Mouse (Mus musculus): ENCODE measurements around the gene Ap5s1. TPM values are rescaled to one million over a fixed set of nuclear protein-coding genes. Genes with fewer than 3 reads are reported as not detected.
A peak's percentile ranks its signal among the peaks of the same experiment; 100 is the strongest.

Ap5s1 gene
- total RNA-seq, 2 experiments from 2014 or later, result 17.9 to 18.5 TPM

DNA sequence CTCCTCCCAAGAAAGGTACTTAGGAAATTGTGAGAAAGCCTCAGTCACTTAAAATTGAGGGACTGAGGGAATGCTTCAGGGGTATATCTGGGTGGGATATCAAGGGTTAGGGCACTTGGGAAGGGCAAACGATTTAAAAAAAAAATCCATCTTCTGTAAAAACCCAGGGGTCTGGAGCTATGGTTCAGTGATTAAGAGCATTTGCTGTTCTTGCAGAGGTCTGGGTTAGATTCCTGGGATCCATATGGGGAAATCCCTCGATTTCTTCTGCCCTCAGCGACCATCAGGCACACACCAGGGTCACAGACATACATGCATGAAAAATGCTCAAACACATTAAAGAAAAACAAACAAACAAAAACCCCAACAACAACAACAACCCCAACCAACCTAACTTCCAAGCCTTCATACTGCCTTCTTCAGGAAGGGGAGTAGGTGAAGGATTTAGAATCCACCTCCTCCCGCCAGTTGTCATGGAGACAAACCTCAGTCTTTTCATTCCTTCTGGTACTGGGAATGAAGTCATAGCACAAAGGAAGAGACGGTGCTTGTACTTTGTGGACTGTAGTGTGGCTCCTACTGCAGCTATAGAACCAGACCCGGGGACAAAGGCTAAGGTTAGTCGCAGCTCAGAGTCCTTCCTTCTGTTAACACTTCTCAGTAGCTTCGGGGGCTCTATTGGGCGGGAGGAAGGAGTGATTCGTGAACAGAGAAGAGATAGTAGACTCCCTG lies 54.8 kb downstream of the Ap5s1 start:
- no peak for DNase-seq
- intact Hi-C loops (cut with DNase I), result loop anchor here (10.0 kb wide), 1 partner anchor 233 kb away; the partner anchor contains the start of gene Smox

DNA sequence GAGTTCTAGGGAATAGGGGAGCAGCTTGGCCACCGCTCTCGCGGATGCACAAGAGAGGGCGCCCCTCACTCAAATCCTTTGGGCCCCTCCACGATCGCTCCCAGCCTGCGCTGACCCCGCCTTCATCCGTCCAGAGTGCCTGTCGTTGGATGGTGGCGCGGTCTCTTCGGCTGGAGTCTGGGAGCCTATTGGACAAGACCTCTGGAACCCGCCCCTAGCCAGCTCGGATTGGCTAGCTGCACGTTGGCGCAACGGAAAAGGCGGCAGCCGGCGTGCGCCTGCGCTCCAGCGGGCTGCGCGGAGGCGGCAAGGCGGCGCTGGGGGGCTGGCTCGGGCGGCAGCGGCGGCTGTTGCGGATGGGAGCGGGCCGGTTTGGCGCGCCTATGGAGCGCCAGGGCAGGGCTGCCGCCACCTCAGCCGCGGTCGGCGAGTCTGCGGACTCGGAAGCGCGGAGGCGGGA lies 55.4 kb downstream of the Ap5s1 start, which contains the start of gene Pank2:
Pank2 (plus strand) TSS at position 283 of the 460 bp plus-strand sequence.
- intact Hi-C loops (cut with DNase I), result loop anchor here (10.0 kb wide), 1 partner anchor 233 kb away; the partner anchor contains the start of gene Smox

More for the DNA sequence above, 55.4 kb downstream of the Ap5s1 start, which contains the start of gene Pank2:
- DNase-seq, result peak; percentile 99

Other genes with a start within 250 kb of the Ap5s1 start
- gene Gfra4, start 164.0 kb upstream of the Ap5s1 start, total RNA-seq (2021), result 10 to 100 TPM; 23.5 to 23.6 TPM
- 1 to 10 TPM; 1.0 to 1.4 TPM for gene Adam33, start 143.3 kb upstream of the Ap5s1 start, total RNA-seq (2021)
- under 1 TPM; 0.56 to 0.85 TPM for gene Siglec1, start 120.3 kb upstream of the Ap5s1 start, total RNA-seq (2021)
- gene Hspa12b, start 79.8 kb upstream of the Ap5s1 start, total RNA-seq (2021), result 1 to 10 TPM; 9.0 to 9.7 TPM
- not detected for gene Gm11037, start 73.6 kb upstream of the Ap5s1 start, total RNA-seq (2021)
- gene 1700037H04Rik, start 47.0 kb upstream of the Ap5s1 start, total RNA-seq (2021), result 10 to 100 TPM; 57.3 to 59.2 TPM
- gene Cenpb, start 27.0 kb upstream of the Ap5s1 start, total RNA-seq (2021), result 100 to 1,000 TPM; 103 to 108 TPM
- 10 to 100 TPM; 25.1 to 30.1 TPM for gene Cdc25b, start 20.1 kb upstream of the Ap5s1 start, total RNA-seq (2021)
- gene Spef1, start 19.8 kb upstream of the Ap5s1 start, total RNA-seq (2021), result 10 to 100 TPM; 25.2 to 31.6 TPM
- 1 to 10 TPM; 4.5 to 4.7 TPM for gene Mavs, start 27.0 kb downstream of the Ap5s1 start, total RNA-seq (2021)
- gene Pank2, start 55.4 kb downstream of the Ap5s1 start, total RNA-seq (2021), result 10 to 100 TPM; 47.6 to 50.8 TPM
- gene Rnf24, start 145.8 kb downstream of the Ap5s1 start, total RNA-seq (2021), result 10 to 100 TPM; 41.1 to 42.8 TPM